Mouse (Mus musculus) midbrain, embryonic 11.5 days (tissue): Measurements from ENCODE around the gene Thap3. TPM values are rescaled to one million over a fixed set of nuclear protein-coding genes. Genes with fewer than 3 reads are reported as not detected.

Experiments used
- ATAC-seq: fragments of 200-750 bp; cut with Nextera tagmentation; 2 replicates; pipeline ENCODE4 v1.8.0; 2017; ENCODE audit warnings: moderate TSS enrichment, moderate library complexity; ENCODE audit not compliant: low FRiP score
- DNase-seq: peaks from one replicate; pipeline ENCODE4 v3.0.0; 2015; ENCODE audit warnings: low spot score; ENCODE audit errors: missing footprints
- H3K27ac ChIP-seq: fragments of 300-500 bp; sonication (generic); 2 replicates; pipeline ENCODE4 v1.5.1; 2014; ENCODE audit warnings: low read depth, low read length
- H3K27me3 ChIP-seq: fragments of 300-500 bp; sonication (generic); 2 replicates; pipeline ENCODE4 v1.6.1; 2014; ENCODE audit warnings: mild to moderate bottlenecking, low read length, moderate library complexity, mixed read lengths; ENCODE audit not compliant: control insufficient read depth, insufficient read depth
- H3K36me3 ChIP-seq: fragments of 300-500 bp; sonication (generic); 2 replicates; pipeline ENCODE4 v1.6.1; 2014; ENCODE audit warnings: mild to moderate bottlenecking, low read length, moderate library complexity, mixed read lengths; ENCODE audit not compliant: control insufficient read depth, insufficient read depth
- H3K4me1 ChIP-seq: fragments of 300-500 bp; sonication (generic); 2 replicates; pipeline ENCODE4 v1.6.1; 2014; ENCODE audit warnings: low read length; ENCODE audit not compliant: control insufficient read depth, insufficient read depth
- H3K4me2 ChIP-seq: fragments of 300-500 bp; sonication (generic); 2 replicates; pipeline ENCODE4 v1.6.1; 2014; ENCODE audit warnings: mild to moderate bottlenecking, moderate library complexity
- H3K4me3 ChIP-seq: fragments of 300-500 bp; sonication (generic); 2 replicates; pipeline ENCODE4 v1.5.1; 2014; ENCODE audit warnings: low read depth, low read length
- H3K9ac ChIP-seq: fragments of 300-500 bp; sonication (generic); 2 replicates; pipeline ENCODE4 v1.6.1; 2014; ENCODE audit warnings: low read length
- H3K9me3 ChIP-seq: fragments of 300-500 bp; sonication (generic); 2 replicates; pipeline ENCODE4 v1.6.1; 2016; ENCODE audit warnings: low read length; ENCODE audit not compliant: control insufficient read depth
- WGBS: fragments of 180-500 bp; shearing (Covaris S2); extraction: QIAGEN DNeasy Blood & Tissue Kit; methylation state at CpG from one replicate; pipeline ENCODE4 v1.1.7; 2014; 5-methylcytosine and 5-hydroxymethylcytosine counted together
- polyA plus RNA-seq: library from polyadenylated mRNA; unstranded; fragments of >200 nt; fragmentation: Nextera tagmentation; extraction: Ambion mirVana; gene quantifications from 2 replicates; pipeline ENCODE4 v1.2.1, GENCODE M21; 2014

Gene Thap3
- polyA plus RNA-seq, 1 experiment from 2014 or later, result 24.6 TPM

GRCm38 (mm10) chr4:152006137-152006536 lies 17.3 kb upstream of the Thap3 start:
- DNase-seq (peak; percentile 61), ATAC-seq (no peak)
- H3K9ac ChIP-seq, result no peak overlapping the region
- H3K4me1 ChIP-seq, result peaks cover 26% of the 10 kb centered on the region
- H3K4me2 ChIP-seq, result no peak overlapping the region
- no peak overlapping the region for H3K4me3 ChIP-seq
- H3K27me3 ChIP-seq, result peaks cover 19% of the 10 kb centered on the region
- no peaks in the 10 kb centered on the region for H3K9me3 ChIP-seq
- H3K27ac ChIP-seq, result no peak overlapping the region
- WGBS, result 77% methylated on average over 6 of the region's 6 CpGs
- no peaks in the 10 kb centered on the region for H3K36me3 ChIP-seq

DNA sequence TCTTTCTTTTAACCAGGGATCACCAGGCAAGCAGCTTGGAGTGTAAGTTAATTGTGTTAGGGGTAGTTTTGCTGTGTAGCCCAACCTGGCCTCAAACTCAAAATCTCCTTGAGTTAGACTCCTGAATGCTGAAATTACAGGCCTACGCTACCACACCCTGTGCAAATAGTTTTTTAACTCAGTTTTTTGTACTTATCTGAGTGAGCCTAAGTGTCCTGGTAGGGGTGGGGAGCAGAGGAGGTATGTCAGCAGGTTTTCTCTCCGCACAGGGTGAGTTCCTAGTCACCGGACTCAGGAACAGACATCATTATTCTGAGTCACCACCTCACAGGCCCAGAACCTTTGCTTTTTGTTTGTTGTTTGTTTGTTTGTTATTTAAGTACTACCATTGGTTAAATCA lies 13.3 kb upstream of the Thap3 start:
- ATAC-seq (no peak), DNase-seq (peak; percentile 81)
- Histone ChIP-seq H3K9ac (no peak overlapping the region), H3K4me2 (no peak overlapping the region), H3K4me3 (no peak overlapping the region), H3K27ac (no peak overlapping the region), H3K9me3 (no peaks in the 10 kb centered on the region), H3K36me3 (no peaks in the 10 kb centered on the region), H3K27me3 (peaks cover 2% of the 10 kb centered on the region; the same call in 1 of the 2 replicates), H3K4me1 (peaks cover 4% of the 10 kb centered on the region; the same call in 1 of the 2 replicates)
- 93% methylated on average over 3 of the region's 3 CpGs for WGBS

DNA sequence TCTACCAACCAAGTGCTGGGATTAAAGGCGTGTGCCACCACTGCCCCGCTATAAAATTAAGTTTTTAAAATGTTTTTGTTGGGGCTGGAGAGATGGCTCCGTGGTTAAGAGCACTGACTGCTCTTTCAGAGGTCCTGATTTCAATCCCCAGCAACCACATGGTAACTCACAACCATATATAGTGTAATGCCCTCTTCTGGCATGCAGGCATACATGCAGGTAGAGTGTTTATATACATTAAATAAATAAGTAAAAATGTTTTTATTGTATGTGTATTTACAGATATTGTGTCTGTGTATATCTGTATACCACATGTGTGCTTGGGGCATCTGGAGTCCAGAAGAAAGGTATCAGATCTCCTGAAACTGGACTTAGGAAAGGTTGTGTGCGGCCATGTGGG lies 12.5 kb upstream of the Thap3 start:
- ATAC-seq (no peak), DNase-seq (peak; percentile 49)
- no peaks in the 10 kb centered on the region for H3K27me3 ChIP-seq
- H3K4me2 ChIP-seq, result no peak overlapping the region
- H3K9ac ChIP-seq, result no peak overlapping the region
- H3K4me1 ChIP-seq, result peaks cover 5% of the 10 kb centered on the region; the same call in 1 of the 2 replicates
- no peaks in the 10 kb centered on the region for H3K36me3 ChIP-seq
- no peaks in the 10 kb centered on the region for H3K9me3 ChIP-seq
- H3K27ac ChIP-seq, result no peak overlapping the region
- H3K4me3 ChIP-seq, result no peak overlapping the region
- WGBS, result 62% methylated on average over 4 of the region's 4 CpGs

GRCm38 (mm10) chr4:152000906-152001305 lies 12.1 kb upstream of the Thap3 start:
- no peaks in the 10 kb centered on the region for H3K9me3 ChIP-seq
- no peak for ATAC-seq
- WGBS, result 57% methylated on average over 4 of the region's 4 CpGs
- H3K9ac ChIP-seq, result no peak overlapping the region
- no peaks in the 10 kb centered on the region for H3K27me3 ChIP-seq
- no peak overlapping the region for H3K27ac ChIP-seq
- no peaks in the 10 kb centered on the region for H3K36me3 ChIP-seq
- peak; percentile 44 for DNase-seq
- H3K4me1 ChIP-seq, result peaks cover 5% of the 10 kb centered on the region; the same call in 1 of the 2 replicates
- H3K4me3 ChIP-seq, result no peak overlapping the region
- H3K4me2 ChIP-seq, result no peak overlapping the region

DNA sequence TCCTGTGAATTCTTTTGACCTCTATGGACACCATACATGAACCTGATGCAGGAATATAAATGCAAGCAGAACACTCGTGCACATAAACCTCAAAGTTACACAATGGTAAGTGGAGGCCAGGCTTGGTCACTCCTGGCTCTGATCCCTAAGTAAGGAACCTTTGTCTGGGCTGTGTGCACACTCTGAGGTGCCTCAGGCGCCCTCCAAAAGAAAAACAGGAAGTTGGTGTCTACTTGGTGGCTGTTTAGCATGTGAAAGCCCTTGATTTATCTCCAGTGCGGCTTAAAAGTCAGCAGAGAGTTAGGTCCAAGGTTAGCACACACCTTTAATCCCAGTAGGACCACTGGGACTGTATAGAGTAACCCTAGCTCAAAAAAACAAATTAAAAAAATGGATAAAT lies 10.7 kb upstream of the Thap3 start:
- H3K9me3 ChIP-seq, result no peaks in the 10 kb centered on the region
- no peak overlapping the region for H3K4me2 ChIP-seq
- no peaks in the 10 kb centered on the region for H3K27me3 ChIP-seq
- H3K9ac ChIP-seq, result no peak overlapping the region
- H3K4me1 ChIP-seq, result peaks cover 5% of the 10 kb centered on the region; the same call in 1 of the 2 replicates
- no peak for ATAC-seq
- no peaks in the 10 kb centered on the region for H3K36me3 ChIP-seq
- H3K4me3 ChIP-seq, result no peak overlapping the region
- peak; percentile 65 for DNase-seq
- 77% methylated on average over 3 of the region's 3 CpGs for WGBS
- no peak overlapping the region for H3K27ac ChIP-seq

DNA sequence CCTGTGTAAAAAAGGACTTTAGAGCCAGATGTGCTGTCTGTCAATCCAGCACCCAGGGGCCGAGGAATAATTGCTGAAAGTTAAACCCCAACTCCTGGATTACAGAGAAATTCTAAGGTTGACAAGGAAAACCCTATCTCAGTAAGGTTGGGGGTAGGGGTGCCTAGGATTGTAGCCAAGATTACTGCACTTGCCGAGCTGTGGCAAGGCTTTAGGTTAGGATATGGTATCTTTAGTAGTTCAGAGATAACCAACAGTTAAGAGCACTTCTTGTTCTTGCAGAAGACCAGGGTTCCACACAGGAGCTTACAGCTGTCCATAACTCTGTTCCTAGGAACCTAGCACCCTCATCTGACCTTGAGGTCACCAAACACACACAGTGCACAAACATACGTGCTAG lies 8.9 kb upstream of the Thap3 start:
- Histone ChIP-seq H3K27ac (no peak overlapping the region), H3K9me3 (no peaks in the 10 kb centered on the region), H3K9ac (no peak overlapping the region), H3K4me3 (no peak overlapping the region), H3K27me3 (no peaks in the 10 kb centered on the region), H3K4me2 (no peak overlapping the region; the same call in 1 of the 2 replicates), H3K4me1 (peaks cover 11% of the 10 kb centered on the region; the same call in 1 of the 2 replicates), H3K36me3 (no peaks in the 10 kb centered on the region)
- DNase-seq (no peak), ATAC-seq (no peak)
- 83% methylated on average over 3 of the region's 3 CpGs for WGBS

- ATAC-seq, result no peak
- WGBS, result 7% methylated on average over 13 of the region's 13 CpGs
- H3K27ac ChIP-seq, result peak overlapping the region; percentile 79
- peak; percentile 91 for DNase-seq
- H3K36me3 ChIP-seq, result peaks cover 1% of the 10 kb centered on the region; the same call in 1 of the 2 replicates
- H3K9me3 ChIP-seq, result no peaks in the 10 kb centered on the region
- peak overlapping the region; percentile 88 for H3K4me3 ChIP-seq
- no peaks in the 10 kb centered on the region for H3K27me3 ChIP-seq
- peak overlapping the region; percentile 69 for H3K4me2 ChIP-seq
- peak overlapping the region; percentile 81 for H3K9ac ChIP-seq
- peaks cover 11% of the 10 kb centered on the region; the same call in 1 of the 2 replicates for H3K4me1 ChIP-seq
These were observed 8.1 kb upstream of the Thap3 start for GRCm38 (mm10) chr4:151996951-151997222.

GRCm38 (mm10) chr4:151996173-151996950 lies 7.6 kb upstream of the Thap3 start, which contains the start of gene Phf13:
Phf13 (minus strand) TSS chr4:151996258.
- Histone ChIP-seq H3K9ac (peak within 1 kb of the TSS; percentile 83), H3K27ac (peak within 1 kb of the TSS; percentile 79), H3K4me2 (peak within 1 kb of the TSS; percentile 87), H3K9me3 (no peaks in the 10 kb centered on the region), H3K36me3 (peaks cover 6% of the 10 kb centered on the region; the same call in 1 of the 2 replicates), H3K4me1 (peaks cover 11% of the 10 kb centered on the region; the same call in 1 of the 2 replicates), H3K27me3 (no peaks in the 10 kb centered on the region), H3K4me3 (peak within 1 kb of the TSS; percentile 88)
- DNase-seq (peak; percentile 100), ATAC-seq (peak; percentile 97)
- WGBS, result under 1% methylated on average over 84 of the region's 94 CpGs

DNA sequence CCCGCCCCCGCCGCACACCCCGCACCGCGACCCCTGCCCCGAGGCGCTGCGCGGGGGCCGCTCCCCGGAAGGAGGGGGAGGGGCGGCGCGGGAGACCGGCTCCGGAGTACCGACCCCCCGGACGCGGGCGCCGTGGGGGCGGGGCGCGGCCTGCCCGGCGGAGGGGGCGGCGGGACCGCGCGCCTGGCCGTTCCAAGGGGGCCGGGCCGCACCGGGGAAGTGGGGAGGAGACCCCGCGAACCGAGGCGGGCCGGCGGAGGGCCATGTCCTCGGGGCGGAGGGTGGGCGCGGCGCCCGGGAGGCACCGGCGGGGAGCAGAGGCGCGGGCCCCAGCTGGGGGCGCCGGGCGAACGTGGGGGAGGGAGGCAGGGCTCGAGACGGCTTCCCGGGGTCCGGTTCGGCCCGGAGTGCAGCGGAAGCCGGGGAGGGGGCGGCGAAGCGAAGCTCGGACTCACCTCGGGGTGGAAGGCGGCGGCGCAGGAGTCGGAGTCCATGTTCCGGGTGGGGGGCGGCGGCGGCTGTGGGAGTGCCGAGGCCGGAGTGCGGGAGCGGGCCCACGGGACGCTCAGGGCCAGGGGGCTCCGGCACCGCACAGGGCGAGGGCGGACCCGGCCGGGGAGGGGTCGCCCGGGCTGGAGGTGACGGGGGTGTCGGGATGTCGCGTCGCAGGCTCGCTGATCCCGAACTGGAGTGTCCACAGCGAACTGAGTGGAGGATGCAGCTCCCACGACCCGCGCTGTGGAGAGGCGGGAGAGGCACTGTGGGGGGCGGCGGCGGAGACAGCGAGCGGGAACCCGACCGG lies 6.8 kb upstream of the Thap3 start:
- Histone ChIP-seq H3K4me2 (peak overlapping the region; percentile 87), H3K4me1 (peaks cover 11% of the 10 kb centered on the region; the same call in 1 of the 2 replicates), H3K4me3 (peak overlapping the region; percentile 88), H3K27me3 (no peaks in the 10 kb centered on the region), H3K9ac (peak overlapping the region; percentile 83), H3K36me3 (peaks cover 14% of the 10 kb centered on the region), H3K9me3 (no peaks in the 10 kb centered on the region), H3K27ac (peak overlapping the region; percentile 69)
- ATAC-seq (peak; percentile 1; the same call in 1 of the 2 replicates), DNase-seq (peak; percentile 90)
- 1% methylated on average over 78 of the region's 111 CpGs for WGBS
